Mouse (Mus musculus): ENCODE data around the gene Gm3278.
"Not testable (repeated sequence)": the region's sequence is repeated elsewhere in the genome, so short reads cannot be mapped to it uniquely, and the experiment has no call there.

Gm3278 gene

GRCm38 (mm10) chr14:4892116-4892515 is at the start of gene Gm3278:
TSS of gene Gm3278 (plus strand) at chr14:4892416.
- not testable (repeated sequence) for DNase-seq

DNA sequence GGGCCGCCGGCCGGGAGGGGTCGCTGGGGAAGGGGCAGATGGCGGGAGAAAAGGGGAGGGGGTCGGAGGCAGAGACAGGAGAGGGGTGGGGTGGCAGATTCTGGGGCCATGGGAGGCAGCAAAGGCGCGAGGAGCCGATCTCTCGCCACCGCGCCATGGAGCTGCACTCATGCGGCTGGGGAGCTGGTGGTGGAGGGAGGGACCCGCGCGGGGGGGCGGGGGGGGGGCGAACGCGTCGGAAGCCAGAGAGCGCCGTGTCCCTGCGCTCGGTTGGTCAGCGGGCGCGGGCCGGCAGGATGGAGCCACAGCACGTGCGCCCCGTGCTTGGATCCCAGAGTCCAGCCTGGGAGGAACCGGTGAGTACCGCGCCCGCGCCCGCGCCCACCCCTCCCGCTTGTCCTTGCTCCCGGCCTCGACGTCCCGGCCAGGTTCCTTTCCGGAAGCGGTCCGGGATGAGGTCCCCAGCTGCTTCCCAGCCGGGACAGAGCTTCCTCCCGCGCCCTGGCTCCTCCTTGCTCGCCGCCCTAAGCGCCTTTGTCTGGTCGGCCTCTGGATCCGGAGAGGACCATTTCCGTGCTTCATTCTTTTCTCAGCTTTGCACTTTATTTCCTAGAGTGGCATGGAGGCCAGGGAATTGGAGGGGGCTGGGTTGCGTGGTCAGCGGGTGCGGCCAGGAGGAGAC is 36.8 kb upstream of the Gm3278 start, which contains the start of gene Gm3264:
Gene Gm3264, plus strand, starts transcription at position 278 of the 682 bp plus-strand sequence.
- DNase-seq = not testable (repeated sequence)
